Mouse (Mus musculus): ENCODE data around the gene Fastk. TPM values are rescaled to one million over a fixed set of nuclear protein-coding genes. Genes with fewer than 3 reads are reported as not detected.

Gene Fastk
- polyA plus RNA-seq (2016; fragmentation: Nextera tagmentation; extraction: Ambion mirVana) = 172 and 175 TPM in 2 replicates

- WGBS = under 1% methylated on average over 60 of the region's 60 CpGs
- Histone ChIP-seq H3K36me3 (peaks cover 44% of the 10 kb centered on the region), H3K4me2 (peak within 1 kb of the TSS; percentile 92), H3K4me1 (replicated peaks) (peaks cover 22% of the 10 kb centered on the region), H3K9ac (peak within 1 kb of the TSS; percentile 99), H3K9me3 (replicated peaks) (no peaks in the 10 kb centered on the region), H3K27ac (ENCODE audit: poor library complexity, severe bottlenecking) (peak within 1 kb of the TSS; percentile 96), H3K27me3 (replicated peaks) (no peaks in the 10 kb centered on the region), H3K4me3 (peak within 1 kb of the TSS; percentile 92)
- peak; percentile 91 for ATAC-seq (ENCODE audit: insufficient number of reproducible peaks, low FRiP score)
These were observed at the start of gene Fastk for GRCm38 (mm10) chr5:24444746-24445427. TSS of gene Fastk (minus strand) at chr5:24445287.

GRCm38 (mm10) chr5:24492546-24493285 is 47.6 kb upstream of the Fastk start:
- Histone ChIP-seq H3K27ac (ENCODE audit: poor library complexity, severe bottlenecking) (no peak overlapping the region), H3K4me1 (replicated peaks) (no peaks in the 10 kb centered on the region)

GRCm38 (mm10) chr5:24490413-24490920 is 45.4 kb upstream of the Fastk start:
- Histone ChIP-seq H3K27ac (ENCODE audit: poor library complexity, severe bottlenecking) (no peak overlapping the region), H3K36me3 (peaks cover 90% of the 10 kb centered on the region), H3K4me1 (replicated peaks) (peaks cover 4% of the 10 kb centered on the region; the same call in 1 of the 2 replicates), H3K9ac (no peak overlapping the region), H3K9me3 (replicated peaks) (no peaks in the 10 kb centered on the region), H3K27me3 (replicated peaks) (0 out of 2 replicates have a peak, but pooled peaks cover 1% of the 10 kb centered on the region), H3K4me2 (no peak overlapping the region), H3K4me3 (no peak overlapping the region)
- WGBS = 87% methylated on average over 14 of the region's 14 CpGs
- no peak for ATAC-seq (ENCODE audit: insufficient number of reproducible peaks, low FRiP score)

More at GRCm38 (mm10) chr5:24492546-24493285, 47.6 kb upstream of the Fastk start:
- no peak for ATAC-seq (ENCODE audit: insufficient number of reproducible peaks, low FRiP score)
- Histone ChIP-seq H3K9me3 (replicated peaks) (no peaks in the 10 kb centered on the region), H3K36me3 (peaks cover 98% of the 10 kb centered on the region), H3K9ac (no peak overlapping the region), H3K4me2 (no peak overlapping the region), H3K4me3 (no peak overlapping the region), H3K27me3 (replicated peaks) (no peaks in the 10 kb centered on the region)
- WGBS = 91% methylated on average over 16 of the region's 16 CpGs

DNA sequence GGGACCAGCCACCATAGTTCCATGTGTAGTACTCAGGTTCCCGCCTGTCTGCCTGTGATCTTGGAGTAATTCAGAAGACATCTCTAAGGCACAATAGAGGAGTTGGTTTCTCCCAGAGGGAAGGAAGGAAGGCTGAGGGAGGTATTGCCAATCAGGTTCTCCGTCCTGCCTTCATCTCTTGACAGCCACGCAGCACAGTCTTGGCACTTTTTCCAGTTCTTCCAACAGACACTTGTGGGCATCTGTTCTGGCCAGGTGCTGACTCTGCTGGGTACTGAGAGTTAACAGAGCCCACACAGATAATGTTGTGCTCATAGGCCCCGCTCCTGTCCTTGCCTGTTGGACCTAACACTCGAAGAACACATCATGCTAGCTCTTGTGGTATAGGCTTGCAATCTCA is 41.7 kb upstream of the Fastk start:
- Histone ChIP-seq H3K36me3 (peaks cover 80% of the 10 kb centered on the region), H3K9me3 (replicated peaks) (no peaks in the 10 kb centered on the region), H3K4me2 (no peak overlapping the region), H3K4me3 (no peak overlapping the region), H3K4me1 (replicated peaks) (peaks cover 23% of the 10 kb centered on the region), H3K27ac (ENCODE audit: poor library complexity, severe bottlenecking) (no peak overlapping the region), H3K9ac (no peak overlapping the region), H3K27me3 (replicated peaks) (0 out of 2 replicates have a peak, but pooled peaks cover 13% of the 10 kb centered on the region)
- no peak for ATAC-seq (ENCODE audit: insufficient number of reproducible peaks, low FRiP score)
- WGBS = 75% methylated on average over 5 of the region's 5 CpGs

- Histone ChIP-seq H3K27me3 (replicated peaks) (0 out of 2 replicates have a peak, but pooled peaks cover 13% of the 10 kb centered on the region), H3K36me3 (peaks cover 78% of the 10 kb centered on the region), H3K4me3 (no peak overlapping the region), H3K9ac (no peak overlapping the region), H3K4me2 (no peak overlapping the region), H3K27ac (ENCODE audit: poor library complexity, severe bottlenecking) (no peak overlapping the region), H3K9me3 (replicated peaks) (no peaks in the 10 kb centered on the region), H3K4me1 (replicated peaks) (peaks cover 23% of the 10 kb centered on the region)
- ATAC-seq (ENCODE audit: insufficient number of reproducible peaks, low FRiP score) = no peak
- WGBS = 4% methylated on average over 8 of the region's 8 CpGs
These were observed 41.0 kb upstream of the Fastk start for GRCm38 (mm10) chr5:24486097-24486496.

DNA sequence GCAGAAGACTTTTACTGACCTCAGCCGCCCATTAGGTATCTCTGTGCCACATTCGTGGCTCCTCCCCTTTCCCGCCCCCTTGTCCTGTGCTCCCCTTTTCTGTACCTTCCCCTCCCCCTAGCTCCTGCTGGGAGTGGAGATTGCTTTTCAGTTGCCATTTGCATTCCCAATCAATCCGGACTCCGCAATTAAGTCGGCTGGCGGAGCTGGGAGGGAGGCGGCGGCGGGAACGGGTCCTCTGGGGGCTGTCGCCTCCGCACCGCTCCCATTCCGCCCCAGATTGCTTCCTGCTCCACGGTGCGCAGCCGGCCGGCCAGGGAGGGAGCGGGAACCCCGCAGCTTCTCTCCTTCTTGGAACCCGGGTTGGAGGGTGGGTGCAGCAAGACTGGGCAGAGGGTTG is 39.9 kb upstream of the Fastk start:
- Histone ChIP-seq H3K36me3 (peaks cover 78% of the 10 kb centered on the region), H3K4me1 (replicated peaks) (peaks cover 23% of the 10 kb centered on the region), H3K4me3 (peak overlapping the region; percentile 15; the same call in 1 of the 2 replicates), H3K9me3 (replicated peaks) (no peaks in the 10 kb centered on the region), H3K27me3 (replicated peaks) (0 out of 2 replicates have a peak, but pooled peaks cover 13% of the 10 kb centered on the region), H3K9ac (0 out of 2 replicates have a peak overlapping the region, but pooled peaks have one; percentile 39), H3K4me2 (peak overlapping the region; percentile 53), H3K27ac (ENCODE audit: poor library complexity, severe bottlenecking) (no peak overlapping the region)
- ATAC-seq (ENCODE audit: insufficient number of reproducible peaks, low FRiP score) = no peak
- WGBS = 25% methylated on average over 22 of the region's 22 CpGs

GRCm38 (mm10) chr5:24483326-24483725 is 38.2 kb upstream of the Fastk start:
- Histone ChIP-seq H3K27me3 (replicated peaks) (0 out of 2 replicates have a peak, but pooled peaks cover 13% of the 10 kb centered on the region), H3K9me3 (replicated peaks) (no peaks in the 10 kb centered on the region), H3K9ac (no peak overlapping the region), H3K36me3 (peaks cover 78% of the 10 kb centered on the region), H3K4me1 (replicated peaks) (peaks cover 23% of the 10 kb centered on the region), H3K4me2 (no peak overlapping the region), H3K4me3 (no peak overlapping the region), H3K27ac (ENCODE audit: poor library complexity, severe bottlenecking) (no peak overlapping the region)
- ATAC-seq (ENCODE audit: insufficient number of reproducible peaks, low FRiP score) = 0 out of 2 replicates have a peak, but pooled peaks have one; percentile 7
- WGBS = 34% methylated on average over 11 of the region's 11 CpGs

DNA sequence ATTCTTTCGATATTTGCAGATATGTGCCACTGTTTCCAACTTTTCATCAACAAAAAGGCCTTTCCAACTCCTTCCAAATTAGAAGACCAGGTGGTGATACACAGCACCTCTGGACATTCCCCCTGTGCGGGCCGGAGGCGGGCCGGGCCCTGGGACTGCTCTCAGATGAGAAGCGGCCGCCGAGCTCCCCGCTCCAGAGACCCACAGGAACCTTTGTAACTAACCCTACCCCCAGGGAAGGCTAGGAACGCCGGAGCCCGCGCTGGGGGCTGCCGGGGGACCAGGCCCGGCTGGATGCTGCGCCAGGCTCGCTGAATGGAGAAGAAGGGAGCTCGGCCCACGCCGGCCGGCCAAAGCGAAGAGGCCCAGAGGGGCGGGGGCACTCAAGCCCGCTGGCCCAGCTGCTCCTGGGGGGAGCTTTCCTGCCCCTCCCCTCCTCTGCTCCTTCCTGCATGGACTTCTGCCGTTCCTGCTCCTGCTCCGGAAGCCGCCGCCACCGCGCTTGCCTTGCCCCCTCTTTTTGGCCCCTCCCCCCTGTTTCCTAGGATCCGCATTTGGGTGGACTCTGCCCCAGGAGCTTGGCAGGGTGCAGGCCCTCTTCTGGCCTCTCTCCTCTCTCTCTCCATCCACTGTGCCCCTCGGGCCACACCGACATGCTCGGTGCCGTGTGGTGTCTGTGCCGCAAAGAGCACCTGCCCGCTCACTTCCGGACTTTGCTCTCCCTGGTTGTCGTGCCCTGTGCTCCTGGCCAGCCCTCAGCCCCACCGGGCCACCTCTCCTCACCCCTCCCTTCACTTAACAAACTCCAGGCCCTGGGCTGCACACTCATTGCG is 37.4 kb upstream of the Fastk start:
- Histone ChIP-seq H3K27ac (ENCODE audit: poor library complexity, severe bottlenecking) (no peak overlapping the region), H3K36me3 (peaks cover 78% of the 10 kb centered on the region), H3K9ac (no peak overlapping the region), H3K4me1 (replicated peaks) (peaks cover 23% of the 10 kb centered on the region), H3K27me3 (replicated peaks) (0 out of 2 replicates have a peak, but pooled peaks cover 13% of the 10 kb centered on the region), H3K4me3 (no peak overlapping the region), H3K4me2 (no peak overlapping the region), H3K9me3 (replicated peaks) (no peaks in the 10 kb centered on the region)
- peak; percentile 9; the same call in 1 of the 2 replicates for ATAC-seq (ENCODE audit: insufficient number of reproducible peaks, low FRiP score)
- WGBS = 57% methylated on average over 41 of the region's 41 CpGs

- 10% methylated on average over 4 of the region's 4 CpGs for WGBS
- peaks cover 23% of the 10 kb centered on the region for H3K4me1 ChIP-seq (replicated peaks)
- no peak overlapping the region for H3K4me2 ChIP-seq
- ATAC-seq (ENCODE audit: insufficient number of reproducible peaks, low FRiP score) = peak; percentile 28; the same call in 1 of the 2 replicates
- 0 out of 2 replicates have a peak, but pooled peaks cover 13% of the 10 kb centered on the region for H3K27me3 ChIP-seq (replicated peaks)
- no peak overlapping the region for H3K4me3 ChIP-seq
- H3K9me3 ChIP-seq (replicated peaks) = no peaks in the 10 kb centered on the region
- H3K27ac ChIP-seq (ENCODE audit: poor library complexity, severe bottlenecking) = no peak overlapping the region
- no peak overlapping the region for H3K9ac ChIP-seq
- H3K36me3 ChIP-seq = peaks cover 79% of the 10 kb centered on the region
These were observed 36.6 kb upstream of the Fastk start for GRCm38 (mm10) chr5:24481647-24482046.

- ATAC-seq (ENCODE audit: insufficient number of reproducible peaks, low FRiP score) = no peak
- WGBS = 93% methylated on average over 9 of the region's 9 CpGs
These were observed 32.8 kb upstream of the Fastk start for GRCm38 (mm10) chr5:24477909-24478308.

More at GRCm38 (mm10) chr5:24477909-24478308, 32.8 kb upstream of the Fastk start:
- Histone ChIP-seq H3K4me2 (no peak overlapping the region), H3K36me3 (peaks cover 62% of the 10 kb centered on the region), H3K27ac (ENCODE audit: poor library complexity, severe bottlenecking) (no peak overlapping the region), H3K4me3 (no peak overlapping the region), H3K4me1 (replicated peaks) (peaks cover 43% of the 10 kb centered on the region), H3K9ac (no peak overlapping the region), H3K9me3 (replicated peaks) (no peaks in the 10 kb centered on the region), H3K27me3 (replicated peaks) (peaks cover 6% of the 10 kb centered on the region; the same call in 1 of the 2 replicates)

Data from heart, embryonic 12.5 days (tissue).